Mouse (Mus musculus): ENCODE measurements around the gene Pigz.

- no peak for TF ChIP-seq EP300 (IDR thresholded peaks at IDR 0.05; ENCODE audit: low read depth in 1 of 2, low read length in 2 of 2)
- TF ChIP-seq CTCF (IDR thresholded peaks at IDR 0.05 in 2 of 3, conservative IDR thresholded peaks at IDR 0.05 in 1 of 3; ENCODE audit: control insufficient read depth in 1 of 3, insufficient read depth in 1 of 3, low read depth in 2 of 3, low read length in 3 of 3, poor library complexity in 1 of 3, severe bottlenecking in 1 of 3) = no peak
- no peak for TF ChIP-seq UBTF (IDR thresholded peaks at IDR 0.05; ENCODE audit: borderline replicate concordance, insufficient read depth, low read depth, low read length)
- TF ChIP-seq GABPA (IDR thresholded peaks at IDR 0.05; ENCODE audit: low read depth, low read length) = no peak
- TF ChIP-seq MAX (IDR thresholded peaks at IDR 0.05; ENCODE audit: low read length) = no peak
- TF ChIP-seq POLR2AphosphoS2 (IDR thresholded peaks at IDR 0.05; ENCODE audit: low read length) = no peak
- TF ChIP-seq POLR2A (IDR thresholded peaks at IDR 0.05; ENCODE audit: control insufficient read depth in 1 of 2, insufficient read depth in 1 of 2, low read depth in 1 of 2, low read length in 2 of 2, poor library complexity in 1 of 2) = no peak
- TF ChIP-seq MAFK (IDR thresholded peaks at IDR 0.05; ENCODE audit: borderline replicate concordance, low read depth, low read length) = no peak
- TF ChIP-seq JUND (IDR thresholded peaks at IDR 0.05; ENCODE audit: low read depth, low read length) = no peak
Observed at GRCm38 (mm10) chr16:31963224-31963623, 29.6 kb downstream of the Pigz start.

Data from MEL (cell line).